Mouse (Mus musculus): ENCODE results near the gene Sel1l. TPM values are rescaled to one million over a fixed set of nuclear protein-coding genes. Genes with fewer than 3 reads are reported as not detected.

Sel1l gene
- polyA plus RNA-seq, 1 experiment from 2014 or later, result 73.1 TPM

DNA sequence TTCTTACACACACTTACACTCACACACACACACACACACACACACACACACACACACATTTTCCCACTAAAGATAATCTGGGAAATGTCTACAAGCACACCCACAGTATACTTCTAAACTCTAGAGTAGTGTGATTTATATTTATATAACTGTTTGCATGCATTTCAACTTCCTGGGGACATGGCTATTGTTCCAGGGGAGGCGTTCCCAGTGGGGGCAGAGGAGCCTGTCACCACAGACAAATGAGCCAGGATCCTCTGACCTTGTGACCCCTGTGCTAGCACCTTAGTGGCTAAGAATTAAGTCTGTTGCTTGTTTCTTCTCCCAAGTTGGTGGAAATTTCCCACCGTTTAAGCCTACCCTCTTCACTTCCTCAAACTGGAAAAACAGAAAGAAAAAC lies 83.9 kb downstream of the Sel1l start:
- H3K27me3 ChIP-seq, result no peaks in the 10 kb centered on the region
- CTCF ChIA-PET, result interaction anchor here (1.0 kb wide), 1 partner anchor 10 kb away, joined by 3 read pairs; no protein-coding TSS in a partner anchor
- no peak for TF ChIP-seq CTCF (IDR thresholded peaks at IDR 0.05)
- POLR2A ChIA-PET, result interaction anchor here (0.7 kb wide), 1 partner anchor 10 kb away, joined by 4 read pairs; no protein-coding TSS in a partner anchor
- in situ Hi-C loops (cut with MboI; ENCODE audit: low pct_unique_long_range_greater_than_20kb), result no loop called here
- ATAC-seq (no peak), DNase-seq (ENCODE audit: low read depth, low spot score) (no peak)

DNA sequence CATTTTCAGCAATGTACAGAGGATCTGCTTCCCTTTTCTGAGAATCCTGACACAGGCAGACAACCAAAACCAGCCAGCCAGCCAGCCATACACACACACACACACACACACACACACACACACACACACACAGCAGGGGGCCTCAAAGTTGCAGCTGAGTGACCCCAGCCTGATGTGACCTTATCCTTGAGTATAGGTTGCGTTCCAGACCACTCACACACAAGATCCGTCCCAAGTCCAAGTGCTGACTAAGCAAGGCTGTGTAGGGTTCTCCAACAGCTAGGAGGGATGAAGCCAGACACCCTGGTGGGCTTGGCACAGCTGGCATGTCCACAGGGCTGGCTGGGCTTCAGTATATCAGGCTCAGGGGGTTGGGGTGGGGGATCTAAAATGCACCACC lies 84.5 kb downstream of the Sel1l start:
- H3K27me3 ChIP-seq, result no peaks in the 10 kb centered on the region
- CTCF ChIA-PET, result interaction anchor here (1.0 kb wide), 1 partner anchor 10 kb away, joined by 3 read pairs; no protein-coding TSS in a partner anchor
- ATAC-seq (no peak), DNase-seq (ENCODE audit: low read depth, low spot score) (no peak)
- in situ Hi-C loops (cut with MboI; ENCODE audit: low pct_unique_long_range_greater_than_20kb), result no loop called here
- no peak for TF ChIP-seq CTCF (IDR thresholded peaks at IDR 0.05)
- POLR2A ChIA-PET, result interaction anchor here (0.7 kb wide), 1 partner anchor 11 kb away, joined by 4 read pairs; no protein-coding TSS in a partner anchor

DNA sequence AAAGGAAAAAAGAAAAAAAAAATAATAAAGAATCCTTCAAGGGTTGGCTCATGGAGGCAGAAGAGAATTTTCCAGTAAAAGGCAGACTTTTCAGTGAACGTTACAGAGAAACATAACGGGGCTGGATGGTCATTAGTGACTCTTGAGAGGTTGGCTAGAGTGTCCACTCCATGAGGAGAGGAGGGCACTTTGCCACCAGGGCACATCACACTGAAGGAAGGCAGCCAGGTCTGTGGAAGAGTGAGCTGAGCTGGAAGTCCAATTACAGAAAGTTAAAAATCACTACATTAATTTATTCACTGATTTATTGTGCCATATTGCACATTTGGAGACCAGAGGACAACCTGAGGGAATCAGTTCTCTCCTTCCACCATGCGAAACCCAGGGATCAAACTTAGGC lies 89.1 kb downstream of the Sel1l start:
- no peak for TF ChIP-seq CTCF (IDR thresholded peaks at IDR 0.05)
- CTCF ChIA-PET, result interaction anchor here (0.8 kb wide), 1 partner anchor 23 kb away, joined by 3 read pairs; no protein-coding TSS in a partner anchor
- in situ Hi-C loops (cut with MboI; ENCODE audit: low pct_unique_long_range_greater_than_20kb), result no loop called here
- DNase-seq (ENCODE audit: low read depth, low spot score) (no peak), ATAC-seq (no peak)
- no peaks in the 10 kb centered on the region for H3K27me3 ChIP-seq
- POLR2A ChIA-PET, result no interaction called here

DNA sequence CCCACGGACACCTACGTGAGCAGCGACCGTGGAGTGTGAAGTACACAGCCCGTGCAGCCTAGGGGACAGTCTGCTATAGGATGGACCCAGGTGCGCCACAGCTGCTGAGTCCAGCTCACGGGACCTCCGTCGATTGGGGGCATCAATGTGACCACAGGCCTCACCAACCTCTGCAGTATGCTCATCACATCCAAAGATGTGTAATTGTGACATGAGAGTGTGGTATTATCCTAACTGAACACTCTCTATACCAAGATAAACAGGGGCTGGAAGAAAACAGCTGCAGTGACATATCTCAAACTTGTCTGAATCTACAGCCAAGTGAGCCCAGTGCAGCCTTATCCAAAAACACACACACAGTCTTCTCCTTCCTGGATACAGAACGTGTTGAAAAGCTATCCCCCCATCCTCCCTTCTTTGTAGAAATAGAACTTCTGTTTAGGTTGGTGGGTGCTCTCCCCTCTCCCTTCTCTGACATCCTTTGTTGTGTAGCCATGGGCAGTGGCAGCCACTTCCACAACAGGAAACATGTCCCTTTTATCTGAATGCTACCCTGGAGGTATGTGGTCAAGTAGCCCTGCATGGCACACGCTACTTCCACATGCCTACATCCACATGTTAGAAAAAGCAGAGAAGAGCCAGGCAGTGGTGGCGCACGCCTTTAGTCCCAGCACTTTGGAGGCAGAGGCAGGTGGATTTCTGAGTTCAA lies 90.9 kb downstream of the Sel1l start:
- ATAC-seq, result no peak
- no peak for TF ChIP-seq CTCF (IDR thresholded peaks at IDR 0.05)
- DNase-seq (ENCODE audit: low read depth, low spot score), result no peak
- in situ Hi-C loops (cut with MboI; ENCODE audit: low pct_unique_long_range_greater_than_20kb), result no loop called here
- CTCF ChIA-PET, result interaction anchor here (1.0 kb wide), 1 partner anchor 23 kb away, joined by 3 read pairs; no protein-coding TSS in a partner anchor
- no peaks in the 10 kb centered on the region for H3K27me3 ChIP-seq
- POLR2A ChIA-PET, result no interaction called here

DNA sequence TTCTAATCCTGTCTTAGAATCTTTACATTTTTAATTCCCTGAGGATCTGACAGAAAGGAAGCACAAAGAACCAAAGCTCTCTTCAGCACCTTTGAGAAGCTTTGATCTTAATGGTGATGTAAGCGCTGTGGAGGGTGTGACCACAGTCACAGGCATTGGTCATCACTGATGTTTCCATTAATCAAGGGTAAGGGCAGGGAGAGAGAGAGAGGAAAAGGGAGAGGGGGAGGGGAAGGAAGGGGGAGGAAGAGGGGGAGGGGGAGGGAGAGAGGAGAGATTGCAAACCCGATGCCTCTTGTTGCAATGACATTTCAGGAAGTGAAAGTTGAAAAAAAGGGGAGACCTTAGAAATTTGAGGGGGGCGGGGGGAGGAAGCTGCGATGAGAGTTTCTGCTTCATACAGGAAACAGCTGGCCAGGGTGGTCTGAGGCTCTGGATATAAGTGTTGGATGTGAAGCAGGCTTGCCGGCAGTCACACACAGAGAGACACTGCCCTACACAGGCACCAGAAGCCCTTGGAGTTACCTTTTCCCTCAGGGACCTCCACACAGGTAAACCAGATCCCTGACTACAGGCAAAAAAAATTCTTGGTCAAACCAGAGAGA lies 92.3 kb downstream of the Sel1l start:
- DNase-seq (ENCODE audit: low read depth, low spot score), result no peak
- ChIA-PET POLR2A (no interaction called here), CTCF (interaction anchor here (1.0 kb wide), 1 partner anchor 24 kb away, joined by 3 read pairs; no protein-coding TSS in a partner anchor)
- TF ChIP-seq CTCF (IDR thresholded peaks at IDR 0.05), result no peak
- no peak for ATAC-seq
- in situ Hi-C loops (cut with MboI; ENCODE audit: low pct_unique_long_range_greater_than_20kb), result no loop called here
- no peaks in the 10 kb centered on the region for H3K27me3 ChIP-seq

Other genes starting within 250 kb of the Sel1l start
- gene Ston2, start 60.8 kb downstream of the Sel1l start, polyA plus RNA-seq (2021), result 14.8 TPM